Mouse (Mus musculus) ES-E14 (cell line): Measurements from ENCODE around the gene Uggt1. TPM values are rescaled to one million over a fixed set of nuclear protein-coding genes. Genes with fewer than 3 reads are reported as not detected.

Experiments used
- DNase-seq: peaks from one replicate; pipeline ENCODE4 v3.0.0-alpha.2; 2013; ENCODE audit warnings: low read depth, low spot score
- H3K27ac ChIP-seq: 2 replicates; pipeline ENCODE4 v1.5.1; 2012; ENCODE audit warnings: low read depth, mild to moderate bottlenecking, low read length, moderate library complexity, mixed read lengths; ENCODE audit not compliant: poor library complexity, insufficient read depth, severe bottlenecking
- H3K36me3 ChIP-seq: 2 replicates; pipeline ENCODE4 v1.6.1; 2012; ENCODE audit warnings: mild to moderate bottlenecking, low read length, moderate library complexity, mixed read lengths; ENCODE audit not compliant: control insufficient read depth, poor library complexity, insufficient read depth, severe bottlenecking
- H3K4me1 ChIP-seq, 2 experiments: fragments of 150-350 bp in 1 of 2; sonication (generic) in 1 of 2; 2 replicates each; pipeline ENCODE4 v1.6.1; 2012; ENCODE audit warnings: low read length in 2 of 2, mild to moderate bottlenecking in 1 of 2, mixed read lengths in 1 of 2; ENCODE audit not compliant: control insufficient read depth in 2 of 2, insufficient read depth in 2 of 2, poor library complexity in 1 of 2
- H3K4me3 ChIP-seq, 2 experiments: fragments of 150-350 bp in 1 of 2; sonication (generic) in 1 of 2; 2 replicates each; pipeline ENCODE4 v1.5.1; 2012; ENCODE audit warnings: low read length in 2 of 2, low read depth in 1 of 2, mild to moderate bottlenecking in 1 of 2, mixed read lengths in 1 of 2; ENCODE audit not compliant: insufficient read depth in 1 of 2, poor library complexity in 1 of 2, severe bottlenecking in 1 of 2
- H3K9ac ChIP-seq: 2 replicates; pipeline ENCODE4 v1.6.1; 2012; ENCODE audit warnings: low read depth, mild to moderate bottlenecking, low read length, mixed read lengths; ENCODE audit not compliant: poor library complexity, insufficient read depth, severe bottlenecking
- H3K9me3 ChIP-seq: fragments of 150-350 bp; sonication (generic); 2 replicates; pipeline ENCODE4 v1.6.1; 2012; ENCODE audit warnings: low read depth, mild to moderate bottlenecking, low read length; ENCODE audit not compliant: control insufficient read depth, insufficient read depth
- CHD2 ChIP-seq: IDR thresholded peaks from 2 replicates; pipeline ENCODE4 v1.6.1; 2014; ENCODE audit warnings: mild to moderate bottlenecking, low read depth, low read length, inconsistent platforms
- HCFC1 ChIP-seq: IDR thresholded peaks from 2 replicates; pipeline ENCODE4 v1.6.1; 2012; ENCODE audit warnings: low read length, inconsistent platforms, borderline replicate concordance; ENCODE audit not compliant: insufficient read depth
- MAFK ChIP-seq: IDR thresholded peaks from 2 replicates; pipeline ENCODE4 v1.6.1; 2014; ENCODE audit warnings: mild to moderate bottlenecking, low read depth, low read length, inconsistent platforms; ENCODE audit not compliant: insufficient read depth
- ZC3H11A ChIP-seq: IDR thresholded peaks from 2 replicates; pipeline ENCODE4 v1.6.1; 2012; ENCODE audit warnings: low read depth, mild to moderate bottlenecking, inconsistent platforms, low read length, borderline replicate concordance
- ZNF384 ChIP-seq: IDR thresholded peaks from 2 replicates; pipeline ENCODE4 v1.6.1; 2012; ENCODE audit warnings: low read depth, low read length, inconsistent platforms
- in situ Hi-C, 2 experiments: fragments of 600-800 bp; cut with MboI; formaldehyde crosslinking; loops; one replicate each; pipeline ENCODE4 v1.15.1; 2025; ENCODE audit warnings: low sequenced_read_pairs in 2 of 2, inconsistent platforms in 1 of 2; ENCODE audit not compliant: unreplicated experiment in 2 of 2
- total RNA-seq: library from RNA; depleted of rRNA; stranded (reverse); fragments of 300-350 nt; gene quantifications from 2 replicates; pipeline ENCODE4 v1.2.3, GENCODE M21; 2012

Uggt1 gene
- total RNA-seq, 1 experiment: 136 TPM

- H3K9ac ChIP-seq: no peak overlapping the region
- H3K4me1 ChIP-seq: peaks cover 2 to 5% of the 10 kb centered on the region in 2 experiments; a peak in 2 of 4 replicates
- H3K27ac ChIP-seq: no peak overlapping the region
- no peaks in the 10 kb centered on the region for H3K9me3 ChIP-seq
- no peak for TF ChIP-seq MAFK
- no peak for TF ChIP-seq ZC3H11A
- TF ChIP-seq ZNF384: no peak
- TF ChIP-seq HCFC1: no peak
- no peak for TF ChIP-seq CHD2
- in situ Hi-C loops: no loop called here
- H3K36me3 ChIP-seq: no peaks in the 10 kb centered on the region
- H3K4me3 ChIP-seq: no peak overlapping the region
- DNase-seq: no peak
These were observed 126.3 kb downstream of the Uggt1 start for GRCm38 (mm10) chr1:36118061-36118685.

- Histone ChIP-seq H3K36me3 (no peaks in the 10 kb centered on the region), H3K4me1 (peaks cover 2 to 5% of the 10 kb centered on the region in 2 experiments; a peak in 2 of 4 replicates), H3K9me3 (no peaks in the 10 kb centered on the region), H3K27ac (no peak overlapping the region), H3K9ac (no peak overlapping the region), H3K4me3 (no peak overlapping the region)
- in situ Hi-C loops: no loop called here
- DNase-seq: no peak
- TF ChIP-seq HCFC1 (no peak), ZC3H11A (no peak), MAFK (no peak), ZNF384 (no peak), CHD2 (no peak)
These were observed 128.0 kb downstream of the Uggt1 start for GRCm38 (mm10) chr1:36116488-36116887.

GRCm38 (mm10) chr1:36114844-36115243, 129.7 kb downstream of the Uggt1 start:
- no peak overlapping the region for H3K4me3 ChIP-seq
- DNase-seq: no peak
- no peak overlapping the region for H3K27ac ChIP-seq
- H3K9ac ChIP-seq: no peak overlapping the region
- H3K4me1 ChIP-seq: peaks cover 2 to 5% of the 10 kb centered on the region in 2 experiments; a peak in 2 of 4 replicates
- in situ Hi-C loops: no loop called here
- no peaks in the 10 kb centered on the region for H3K9me3 ChIP-seq
- no peaks in the 10 kb centered on the region for H3K36me3 ChIP-seq
- TF ChIP-seq ZNF384: no peak
- no peak for TF ChIP-seq MAFK
- no peak for TF ChIP-seq ZC3H11A
- no peak for TF ChIP-seq CHD2
- TF ChIP-seq HCFC1: no peak

- Histone ChIP-seq H3K4me3 (no peak overlapping the region), H3K27ac (no peak overlapping the region; the same call in 1 of the 2 replicates), H3K4me1 (peaks cover 0 to 5% of the 10 kb centered on the region in 2 experiments; a peak in 1 of 4 replicates), H3K36me3 (no peaks in the 10 kb centered on the region), H3K9me3 (no peaks in the 10 kb centered on the region), H3K9ac (no peak overlapping the region)
- no peak for DNase-seq
- TF ChIP-seq ZC3H11A (no peak), CHD2 (no peak), ZNF384 (no peak), HCFC1 (no peak), MAFK (no peak)
- in situ Hi-C loops: no loop called here
These were observed 130.8 kb downstream of the Uggt1 start for GRCm38 (mm10) chr1:36113670-36114069.
